Mouse (Mus musculus) MEL-GATA-1-ER (cell line): Measurements from ENCODE around the gene Prkacb.
A peak's percentile ranks its signal among the peaks of the same experiment; 100 is the strongest.

Experiments used
- DNase-seq: peaks from one replicate; pipeline ENCODE4 v3.0.0-alpha.2; 2012; ENCODE audit warnings: low read depth; ENCODE audit errors: extremely low read depth

Prkacb gene

DNA sequence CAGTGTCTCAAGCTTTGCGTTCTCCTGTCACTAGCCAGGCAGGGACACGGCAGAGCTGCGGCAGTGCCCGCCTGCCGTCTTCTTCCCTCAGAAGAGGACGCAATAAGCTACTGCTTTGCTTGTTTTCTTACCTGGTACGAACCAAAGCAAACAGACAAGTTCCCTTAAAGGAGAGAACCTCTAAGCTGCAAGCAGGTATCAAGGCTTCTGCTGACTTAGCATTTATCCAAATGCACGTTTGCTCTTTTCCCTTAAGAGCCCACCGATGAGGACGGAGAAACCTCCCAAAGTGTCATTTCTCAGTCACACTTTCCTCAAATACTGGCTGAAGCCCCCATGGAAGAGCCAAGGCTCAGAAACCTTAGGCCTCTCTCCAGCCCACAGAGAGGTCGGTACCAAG lies 81.3 kb downstream of the Prkacb start:
- no peak for DNase-seq

DNA sequence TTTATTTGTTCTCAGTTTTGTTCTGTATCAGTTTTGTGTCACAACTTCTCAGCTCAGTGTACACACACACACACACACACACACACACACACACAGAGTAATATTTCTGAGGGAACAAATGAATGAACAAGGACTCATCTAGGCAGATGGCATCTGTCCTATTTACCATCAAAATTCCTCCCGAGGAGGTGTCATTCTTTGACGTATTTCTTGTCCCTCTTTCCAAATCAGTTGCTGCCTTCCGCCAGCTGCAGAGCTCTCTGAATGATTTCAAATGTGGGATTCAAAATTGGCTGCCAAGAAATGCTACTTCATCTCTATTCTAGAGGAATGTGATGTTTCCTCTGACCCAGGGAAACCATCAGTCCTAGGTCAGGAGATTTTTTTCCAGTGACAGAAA lies 89.8 kb downstream of the Prkacb start:
- DNase-seq: no peak

DNA sequence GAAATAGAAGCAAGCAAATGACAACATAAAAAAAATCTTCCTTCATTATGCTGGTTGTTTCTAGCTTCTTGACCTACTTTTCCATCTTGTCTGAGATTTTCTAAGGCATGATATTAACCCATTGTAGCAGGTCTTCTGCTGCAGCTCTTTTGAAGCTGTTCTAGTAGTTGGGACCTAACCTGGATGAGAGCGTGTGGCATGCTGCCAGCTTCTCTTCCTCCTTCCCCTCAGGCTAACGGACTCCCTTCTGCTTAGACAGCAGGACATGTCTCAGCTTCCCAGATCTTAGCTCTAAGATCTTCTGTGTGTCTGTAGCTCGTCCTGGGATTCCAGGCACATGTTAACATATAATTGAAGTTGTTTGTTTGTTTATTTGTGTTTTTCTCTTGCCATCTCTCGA lies 93.1 kb downstream of the Prkacb start:
- DNase-seq: no peak

DNA sequence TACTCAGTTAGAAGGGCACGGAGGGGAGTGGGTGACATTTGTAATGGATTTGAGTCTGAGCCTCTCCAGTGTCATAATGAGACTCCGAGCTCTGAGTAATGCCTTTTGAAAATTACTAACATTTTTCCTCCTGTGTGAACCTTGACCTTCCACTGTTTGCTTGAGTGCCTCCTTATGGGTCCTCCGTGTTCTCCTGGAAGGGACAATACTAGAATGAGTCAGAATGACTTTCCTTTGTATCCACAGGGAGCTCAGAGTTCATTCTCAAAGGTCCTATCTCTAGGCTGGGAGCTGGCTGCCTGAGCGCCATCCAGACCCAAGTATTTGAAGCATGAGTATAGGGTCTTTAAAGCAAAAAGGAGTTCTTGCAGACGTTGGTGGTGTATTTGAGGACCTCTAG lies 94.5 kb downstream of the Prkacb start:
- DNase-seq: no peak

DNA sequence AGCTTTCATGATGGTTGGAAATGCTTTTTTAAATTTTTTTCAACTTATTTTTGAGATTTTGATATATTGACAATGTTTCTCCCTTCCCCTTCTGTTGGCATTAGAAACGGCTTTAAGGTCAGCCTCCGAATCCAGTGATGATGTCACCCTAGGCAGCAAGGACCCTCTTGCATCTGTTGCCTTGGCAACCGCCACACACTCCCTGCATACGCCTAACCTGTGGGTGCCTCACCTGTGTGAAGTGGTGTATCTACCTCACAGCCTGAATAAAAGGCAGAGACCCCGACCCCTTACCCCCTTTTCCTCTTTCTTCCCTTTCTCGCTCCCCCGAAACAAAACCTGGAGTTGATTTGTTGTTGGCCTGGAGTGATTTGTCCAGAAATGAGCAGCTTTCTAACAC lies 100.5 kb downstream of the Prkacb start:
- DNase-seq: no peak

DNA sequence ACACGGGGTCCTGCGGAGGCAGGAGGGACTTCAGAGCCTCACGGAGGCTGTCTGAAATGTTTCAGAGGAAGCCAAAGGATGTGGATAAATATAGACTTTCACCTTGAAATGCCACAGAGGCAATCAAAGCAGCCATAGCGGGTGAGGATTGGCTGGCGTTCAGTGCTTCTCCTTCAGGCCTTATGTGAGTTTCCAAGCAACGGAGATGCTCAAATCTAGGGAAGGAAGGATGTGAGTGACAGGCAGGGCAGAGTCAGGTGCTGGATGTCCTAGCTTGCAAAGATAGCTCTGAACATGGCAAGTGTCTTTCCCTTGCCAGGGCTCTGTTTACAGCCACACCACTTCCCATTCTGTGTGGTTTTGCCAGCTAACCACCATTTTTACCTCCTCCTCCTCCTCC lies 101.2 kb downstream of the Prkacb start:
- DNase-seq: no peak

DNA sequence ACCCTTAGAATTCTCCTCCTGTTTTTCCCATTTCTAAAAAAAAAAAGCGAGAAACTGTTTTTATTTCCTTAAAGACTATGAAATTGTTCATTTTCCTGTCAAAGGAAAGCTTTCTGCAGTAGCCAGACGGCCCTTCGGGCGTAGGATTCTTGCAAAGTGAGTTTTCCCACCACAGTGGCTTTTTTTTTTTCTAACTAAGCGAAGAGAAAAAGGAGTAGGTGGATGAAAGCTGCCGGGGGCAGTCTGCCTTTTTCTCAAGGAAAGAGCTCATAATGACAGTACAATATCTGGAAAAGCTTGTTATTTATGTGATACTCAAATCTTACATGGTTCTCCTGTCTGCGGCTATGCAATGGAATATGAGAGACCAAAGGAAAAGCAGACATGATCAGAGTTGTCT lies 101.7 kb downstream of the Prkacb start:
- no peak for DNase-seq

DNA sequence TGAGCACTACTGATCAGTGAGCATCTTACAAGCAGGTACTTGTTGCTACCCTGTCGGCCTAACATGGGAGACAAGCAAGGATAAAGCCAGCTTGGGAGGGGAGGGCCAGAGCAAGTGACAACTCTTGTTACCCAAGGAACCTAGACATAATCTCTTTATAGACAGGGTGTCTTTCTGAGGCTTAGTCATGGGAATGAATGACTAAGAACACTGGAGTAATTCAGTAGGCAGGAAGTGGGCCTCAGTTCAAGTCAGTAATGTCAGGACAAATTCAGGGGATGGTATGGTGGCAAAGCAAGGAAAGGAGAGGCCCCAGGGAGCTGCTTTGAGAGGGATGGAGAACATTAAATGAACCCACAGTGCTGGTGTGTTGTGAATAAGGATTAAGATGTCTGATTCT lies 103.7 kb downstream of the Prkacb start:
- no peak for DNase-seq

DNA sequence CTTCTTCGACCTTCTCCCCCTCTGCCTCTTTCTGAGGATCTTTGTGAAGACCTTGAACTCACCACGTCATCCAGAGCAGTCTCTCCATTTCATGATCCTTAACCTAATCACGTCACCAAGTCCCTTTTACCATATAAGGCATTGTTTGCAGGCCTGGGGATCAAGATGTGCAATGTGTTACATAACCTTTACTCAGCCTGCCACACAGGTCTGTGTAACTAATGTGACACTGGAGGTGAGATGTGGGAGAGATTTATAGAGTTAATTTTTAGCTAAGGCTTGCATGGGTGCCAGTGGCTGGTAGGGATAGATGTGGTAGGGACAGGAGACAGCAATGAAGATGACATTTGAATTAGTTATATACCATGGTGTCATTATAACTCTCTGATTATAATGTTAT lies 104.4 kb downstream of the Prkacb start:
- no peak for DNase-seq

DNA sequence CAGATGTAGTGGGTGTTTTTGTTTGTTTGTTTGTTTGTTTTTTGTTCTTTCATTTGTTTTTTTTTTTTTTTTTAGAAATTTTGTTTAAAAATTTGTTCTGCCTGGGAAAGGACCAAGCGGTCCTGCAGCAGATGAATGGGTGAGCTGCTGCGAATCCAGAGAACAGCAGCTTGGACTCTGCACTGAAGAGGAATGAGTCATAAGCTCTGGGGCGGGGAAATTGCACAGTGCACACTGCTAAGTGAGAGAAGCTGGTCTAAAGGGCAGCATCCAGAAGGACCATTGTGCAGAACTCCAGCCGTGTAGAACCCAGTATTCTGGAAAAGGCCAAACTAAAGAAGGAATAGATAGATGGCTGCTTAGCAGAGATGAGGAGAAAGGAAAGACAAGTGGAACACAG lies 108.7 kb downstream of the Prkacb start:
- DNase-seq: no peak

DNA sequence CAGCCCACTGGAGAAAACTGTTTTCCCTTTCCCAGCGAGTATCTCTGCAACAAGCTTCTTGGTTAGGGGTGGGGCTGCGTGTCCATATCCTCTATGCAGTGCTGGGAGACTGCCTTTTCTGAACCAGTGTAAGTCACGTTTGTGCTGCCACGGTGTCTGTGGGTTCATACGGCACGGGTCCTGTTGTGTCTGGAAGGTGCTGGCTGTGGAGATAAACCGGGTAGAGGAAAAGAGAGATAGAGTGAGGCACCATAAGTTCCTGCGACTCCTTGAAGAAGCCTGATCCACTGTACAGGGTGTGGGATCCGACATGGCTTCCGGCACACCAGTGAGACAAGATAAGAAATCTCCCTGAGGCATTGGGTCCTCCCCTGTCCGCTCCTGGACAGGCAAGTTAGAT lies 112.7 kb downstream of the Prkacb start:
- DNase-seq: peak; percentile 33

DNA sequence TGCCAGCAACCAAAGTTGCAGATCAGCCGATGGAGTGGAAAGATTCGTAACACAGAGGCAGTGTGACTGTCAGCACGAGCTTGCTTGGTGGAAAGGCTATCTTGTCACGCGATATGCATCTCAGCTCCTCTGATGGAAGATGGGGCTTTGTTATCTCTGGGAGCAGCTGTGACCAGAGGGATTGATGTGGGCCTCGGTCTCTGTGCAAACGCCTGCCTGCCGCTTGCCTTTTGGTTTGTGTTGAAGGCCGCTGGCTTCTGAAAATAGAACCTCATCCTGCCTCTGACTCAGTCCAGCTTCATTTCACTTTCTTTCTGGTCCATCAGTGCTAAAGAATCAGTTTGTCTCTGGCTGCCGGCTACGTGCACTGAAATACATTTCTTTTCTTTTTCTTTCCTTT lies 113.8 kb downstream of the Prkacb start:
- no peak for DNase-seq

DNA sequence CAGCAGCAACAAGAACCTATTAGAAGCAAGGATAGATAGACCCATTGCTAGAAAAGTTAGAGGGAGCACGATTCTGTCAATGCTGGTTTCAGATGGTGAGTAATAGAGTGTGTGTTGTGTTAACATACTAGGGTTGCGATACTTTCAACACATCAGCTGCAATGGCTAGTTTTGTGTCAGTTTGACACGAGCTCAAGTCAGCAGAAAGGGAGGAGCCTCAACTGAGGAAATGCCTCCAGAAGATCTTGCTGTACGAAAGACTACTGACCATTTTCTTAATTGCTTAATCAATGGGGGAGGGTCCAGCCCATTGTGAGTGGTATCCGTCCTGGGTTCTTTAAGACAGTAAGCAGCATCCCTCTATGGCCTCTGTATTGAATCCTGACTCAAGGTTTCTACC lies 120.2 kb downstream of the Prkacb start:
- DNase-seq: no peak

DNA sequence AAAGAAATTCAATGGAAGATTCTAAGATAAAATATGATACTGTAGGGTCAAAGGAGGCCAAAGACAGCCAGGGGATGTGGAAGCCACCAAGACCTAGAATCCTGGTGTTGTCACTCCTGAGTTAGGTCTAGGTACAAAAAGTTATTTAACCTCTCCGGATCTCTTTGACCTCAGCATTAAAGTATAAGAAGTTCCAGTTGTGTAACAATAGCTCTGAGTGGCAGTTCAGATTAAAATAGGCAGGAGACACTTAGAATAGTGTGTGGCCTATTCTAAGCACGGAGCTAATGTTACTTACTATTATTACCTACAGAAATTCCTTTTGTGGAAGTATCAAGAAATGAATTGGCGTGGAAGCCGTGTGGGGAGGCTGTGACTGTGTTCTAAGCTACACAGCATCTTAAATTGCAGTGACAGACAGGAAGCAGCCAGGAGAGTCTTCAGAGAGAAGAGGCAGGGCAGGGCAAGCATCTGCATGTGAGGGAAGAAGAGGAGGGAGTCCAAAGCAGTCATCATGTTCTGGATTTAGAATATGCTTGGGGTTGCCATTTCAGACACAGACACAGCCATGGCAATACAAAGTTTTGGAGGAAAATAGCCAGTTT lies 125.6 kb downstream of the Prkacb start:
- no peak for DNase-seq

DNA sequence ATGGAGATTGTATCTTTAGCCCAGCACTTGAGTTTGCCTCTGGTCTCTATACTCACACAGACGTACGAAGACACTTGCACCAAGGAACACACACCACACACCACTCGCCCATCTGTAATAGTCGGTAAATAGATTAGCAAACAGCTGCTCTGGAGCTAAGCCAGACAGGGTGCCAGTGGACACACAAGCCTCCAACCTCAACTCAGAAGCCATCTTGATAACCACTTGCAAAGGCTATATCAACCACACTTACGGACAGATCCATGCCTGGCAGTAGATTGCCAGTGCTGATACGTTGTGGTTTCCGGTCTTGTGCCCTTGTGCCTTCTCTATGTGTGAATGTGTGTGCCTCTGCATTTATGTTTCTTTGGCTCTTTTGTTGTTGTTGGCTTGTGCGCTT lies 126.4 kb downstream of the Prkacb start:
- peak; percentile 45 for DNase-seq

DNA sequence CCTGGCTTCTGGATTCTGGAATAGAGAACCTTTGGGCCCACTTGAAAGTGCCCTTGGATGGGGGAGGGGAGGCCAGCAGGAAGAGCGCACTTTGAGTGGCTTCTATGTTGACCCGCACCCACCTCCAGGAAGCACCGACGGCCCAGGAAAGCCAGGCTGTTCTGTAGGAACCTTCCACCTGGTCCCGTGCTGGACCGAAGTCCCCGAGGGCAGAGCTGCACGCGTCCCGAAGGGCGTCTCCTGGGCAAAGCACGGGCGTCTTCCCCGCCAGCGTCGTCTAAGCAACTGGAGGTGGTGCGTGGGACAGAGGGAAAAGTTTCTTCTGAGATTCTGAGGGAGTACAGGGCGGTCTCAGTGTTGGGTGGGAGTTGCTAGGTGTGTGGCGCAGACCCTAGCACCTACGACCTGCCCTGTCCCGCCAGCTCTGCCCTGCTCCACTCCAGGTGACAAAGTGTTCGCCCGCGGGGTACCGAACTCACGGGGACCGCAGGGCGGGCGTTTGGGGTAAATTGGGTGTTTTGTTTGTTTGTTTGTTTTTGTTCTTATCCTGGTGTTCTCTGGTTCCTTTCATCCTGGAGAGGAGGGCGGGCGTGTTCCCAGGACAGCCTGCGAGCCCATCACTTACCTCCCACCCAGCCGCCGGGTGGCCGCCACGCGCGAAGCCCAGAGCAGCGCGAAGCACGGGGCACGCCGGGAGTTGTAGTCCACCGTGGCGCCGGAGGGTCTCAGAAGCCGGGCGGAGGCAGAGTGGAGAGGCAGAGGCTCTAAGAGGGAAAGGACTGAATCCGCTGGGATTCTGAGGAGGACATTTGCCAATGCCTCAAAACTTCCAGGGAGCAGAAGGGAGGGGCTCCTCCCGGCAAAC lies 127.7 kb downstream of the Prkacb start, which contains the start of gene Samd13:
Gene Samd13 (minus strand): TSS at position 782 of the 865 bp plus-strand sequence.
- no peak for DNase-seq

DNA sequence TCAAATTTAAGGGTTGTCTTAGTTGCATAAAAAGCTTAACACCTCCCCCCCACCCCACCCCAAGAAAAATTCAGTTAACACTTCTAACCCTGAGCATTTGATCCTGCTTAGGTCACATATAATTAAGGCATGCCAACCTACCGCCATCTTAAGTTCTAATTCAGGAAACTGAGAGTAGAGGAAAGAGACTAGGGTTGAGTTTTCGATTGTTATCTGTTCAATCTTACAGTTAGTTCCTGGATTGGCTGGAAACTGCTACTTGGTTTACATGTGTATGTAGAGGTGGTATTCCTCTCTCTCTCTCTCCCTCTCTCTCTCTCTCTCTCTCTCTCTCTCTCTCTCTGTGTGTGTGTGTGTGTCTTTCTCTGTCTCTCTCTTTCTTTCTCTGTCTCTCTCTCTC lies 129.7 kb downstream of the Prkacb start:
- peak; percentile 23 for DNase-seq

DNA sequence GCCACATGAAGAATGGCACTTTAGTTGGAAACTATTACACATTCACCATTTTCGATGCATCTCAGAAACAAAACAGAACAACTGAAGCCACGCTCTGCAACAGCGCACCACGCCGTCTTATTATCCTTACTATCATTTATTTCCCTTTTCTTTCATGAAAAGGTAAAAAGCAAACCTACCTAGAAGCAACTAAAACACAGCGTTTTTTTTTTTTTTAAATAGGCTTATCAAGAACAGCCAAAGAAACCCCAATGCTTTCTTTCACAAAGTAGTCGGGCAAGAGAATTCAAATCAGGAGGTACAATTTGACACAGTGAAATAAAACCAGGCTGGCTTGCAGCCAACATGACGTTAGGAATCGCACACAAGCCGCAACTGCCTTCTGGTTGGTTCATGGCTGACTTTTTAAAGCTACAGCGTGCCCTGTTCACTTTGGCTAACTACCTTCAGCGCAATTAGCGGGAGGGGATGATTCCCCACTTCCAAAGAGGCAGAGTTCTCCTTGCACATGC lies 130.6 kb downstream of the Prkacb start:
- DNase-seq: peak; percentile 84

DNA sequence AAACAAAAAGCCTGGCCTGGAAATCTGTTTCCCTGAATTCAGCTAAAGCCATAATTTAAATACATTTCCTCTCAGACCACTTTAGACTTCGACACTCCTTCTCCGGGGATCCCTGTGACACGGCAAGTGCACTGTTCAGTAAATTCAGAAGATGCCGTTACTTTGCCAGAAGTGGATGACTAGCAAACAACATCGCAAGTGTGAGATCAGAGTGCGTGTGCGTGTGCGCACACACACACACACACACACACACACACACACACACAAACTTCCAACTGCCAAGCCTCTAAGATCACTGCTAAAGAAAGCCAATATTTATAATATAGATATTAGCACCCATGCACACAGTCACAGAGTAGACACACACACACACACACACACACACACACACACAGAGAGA lies 131.1 kb downstream of the Prkacb start:
- peak; percentile 13 for DNase-seq

DNA sequence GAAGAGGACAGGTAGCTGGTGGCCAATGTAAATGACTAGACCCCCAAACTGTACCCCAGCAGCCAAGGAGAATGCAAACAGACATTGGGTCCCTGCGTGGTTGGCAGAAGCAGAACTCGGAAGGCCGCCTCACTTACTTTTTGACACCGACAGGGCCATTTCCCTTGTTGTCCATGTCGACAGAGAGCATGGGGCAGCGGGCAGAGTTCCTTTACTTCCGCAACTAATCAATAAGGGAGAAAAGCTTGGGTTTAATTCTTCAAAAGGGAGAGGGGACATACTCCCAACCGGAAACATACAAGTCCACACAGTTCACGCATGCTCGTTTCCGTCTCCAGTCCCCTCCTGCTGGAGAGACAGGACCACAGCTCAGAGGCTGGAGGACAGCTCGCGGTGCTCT lies 132.2 kb downstream of the Prkacb start:
- no peak for DNase-seq

DNA sequence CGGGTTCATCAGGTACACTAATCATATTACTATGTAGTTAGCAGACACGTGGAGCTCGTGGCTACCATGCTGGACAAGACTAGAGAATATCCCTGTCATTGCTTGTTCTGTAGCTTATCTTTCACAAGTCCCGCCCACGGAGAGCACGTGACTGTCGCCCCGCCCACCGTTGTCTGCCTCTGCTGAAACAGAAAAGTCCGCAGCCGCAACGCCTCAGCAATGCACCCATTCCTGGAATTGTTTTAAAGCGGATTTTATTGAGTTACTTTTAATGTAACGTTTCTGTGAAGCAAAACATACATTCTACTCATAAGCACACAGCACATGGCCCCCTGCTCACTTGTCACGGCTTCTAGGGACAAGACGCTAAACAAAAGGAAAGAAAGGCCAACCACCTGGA lies 133.1 kb downstream of the Prkacb start:
- DNase-seq: no peak
